Mouse (Mus musculus) CH12.LX (cell line): Measurements from ENCODE around the gene Upp2.

Experiments
- CHD2 ChIP-seq: IDR thresholded peaks from 2 replicates; pipeline ENCODE4 v1.6.1; 2011; ENCODE audit warnings: low read length, improper control_type of control experiment
- JUN ChIP-seq: IDR thresholded peaks from 2 replicates; pipeline ENCODE4 v1.6.1; 2011; ENCODE audit warnings: low read depth, mild to moderate bottlenecking, low read length, improper control_type of control experiment, moderate library complexity; ENCODE audit not compliant: insufficient read depth
- NELFE ChIP-seq: IDR thresholded peaks from 2 replicates; pipeline ENCODE4 v1.6.1; 2011; ENCODE audit warnings: low read depth, low read length, improper control_type of control experiment
- SIN3A ChIP-seq: IDR thresholded peaks from 2 replicates; pipeline ENCODE4 v1.6.1; 2012; ENCODE audit warnings: low read length, improper control_type of control experiment, inconsistent platforms

DNA sequence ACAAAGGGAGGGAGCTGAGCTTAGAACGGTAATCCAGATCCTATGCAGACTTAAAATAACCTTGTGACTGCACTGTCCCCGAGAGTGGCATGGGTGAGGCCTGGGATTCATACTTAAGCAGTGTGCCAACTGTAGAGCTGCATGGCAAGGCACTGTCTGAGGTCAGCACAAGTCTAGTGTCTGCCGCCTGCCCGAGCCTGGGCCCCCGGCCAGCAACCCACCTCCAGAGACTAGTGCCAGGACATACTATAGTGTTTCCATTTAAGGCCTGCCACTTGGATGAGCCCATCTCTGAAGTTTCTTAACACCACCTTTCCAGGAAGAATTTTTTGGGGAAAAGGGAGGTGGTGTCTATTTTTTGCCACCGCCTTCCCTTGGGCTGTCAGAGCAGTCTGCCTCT, 1.8 kb upstream of the Upp2 start:
- TF ChIP-seq JUN (no peak), CHD2 (no peak), NELFE (no peak), SIN3A (no peak)
